Mouse (Mus musculus) A20 (cell line): ENCODE measurements at regions not wholly inside any gene's neighbourhood (a gene's known extent, or its start where the extent isn't known, plus 50 kb on each side); places are given as distances from the start of the nearest gene placed in this dataset.

Source experiments
- DNase-seq: peaks from one replicate; pipeline ENCODE4 v3.0.0-alpha.2; 2011; ENCODE audit warnings: low read depth, low spot score

GRCm38 (mm10) chr3:128226930-128227585, 330.9 kb upstream of the Fam241a start:
- DNase-seq = no peak

- no peak for DNase-seq
Observed at GRCm38 (mm10) chr3:128226503-128226902, 330.4 kb upstream of the Fam241a start.

- no peak for DNase-seq
Observed at GRCm38 (mm10) chr3:128222344-128222743, 326.2 kb upstream of the Fam241a start.

GRCm38 (mm10) chr3:128221625-128222024, 325.5 kb upstream of the Fam241a start:
- DNase-seq = no peak

- no peak for DNase-seq
Observed at GRCm38 (mm10) chr3:128220776-128221550, 324.8 kb upstream of the Fam241a start.

- DNase-seq = no peak
Observed at GRCm38 (mm10) chr3:128217765-128218415, 321.8 kb upstream of the Fam241a start.

GRCm38 (mm10) chr3:128212256-128212655, 316.1 kb upstream of the Fam241a start:
- no peak for DNase-seq

GRCm38 (mm10) chr3:128210591-128210990, 314.5 kb upstream of the Fam241a start:
- no peak for DNase-seq

- no peak for DNase-seq
Observed at GRCm38 (mm10) chr3:128206948-128207347, 310.8 kb upstream of the Fam241a start.

GRCm38 (mm10) chr3:128206483-128206882, 310.4 kb upstream of the Fam241a start:
- DNase-seq = no peak

- DNase-seq = no peak
Observed at GRCm38 (mm10) chr3:128200574-128201235, 304.6 kb upstream of the Fam241a start.

GRCm38 (mm10) chr3:128199466-128199865, 303.3 kb upstream of the Fam241a start:
- DNase-seq = no peak

GRCm38 (mm10) chr3:128192046-128192800, 296.1 kb upstream of the Fam241a start:
- DNase-seq = no peak

- DNase-seq = no peak
Observed at GRCm38 (mm10) chr3:128187330-128188044, 291.4 kb upstream of the Fam241a start.

- DNase-seq = no peak
Observed at GRCm38 (mm10) chr3:128186278-128186677, 290.2 kb upstream of the Fam241a start.

- DNase-seq = no peak
Observed at GRCm38 (mm10) chr3:128181221-128181908, 285.2 kb upstream of the Fam241a start.

GRCm38 (mm10) chr3:128149216-128149615, 253.1 kb upstream of the Fam241a start:
- no peak for DNase-seq

GRCm38 (mm10) chr3:128145329-128145728, 249.2 kb upstream of the Fam241a start:
- DNase-seq = no peak

GRCm38 (mm10) chr3:128127836-128128235, 231.7 kb upstream of the Fam241a start:
- DNase-seq = no peak

GRCm38 (mm10) chr3:128126664-128127063, 230.5 kb upstream of the Fam241a start:
- no peak for DNase-seq
